Mouse (Mus musculus) embryonic facial prominence, embryonic 12.5 days (tissue): ENCODE measurements around the gene Vmn2r112. TPM values are rescaled to one million over a fixed set of nuclear protein-coding genes. Genes with fewer than 3 reads are reported as not detected.
"Not testable (repeated sequence)": the region's sequence is repeated elsewhere in the genome, so short reads cannot be mapped to it uniquely, and the experiment has no call there.

Experiments
- ATAC-seq: fragments of 200-750 bp; cut with Nextera tagmentation; 2 replicates; pipeline ENCODE4 v1.8.0; 2017; ENCODE audit not compliant: insufficient number of reproducible peaks, insufficient read depth, low FRiP score, low TSS enrichment
- H3K27ac ChIP-seq: fragments of 300-500 bp; sonication (generic); 2 replicates; pipeline ENCODE4 v1.5.1; 2016; ENCODE audit warnings: mild to moderate bottlenecking
- H3K27me3 ChIP-seq: fragments of 300-500 bp; sonication (generic); 2 replicates; pipeline ENCODE4 v1.6.1; 2016; ENCODE audit warnings: mild to moderate bottlenecking, moderate library complexity
- H3K36me3 ChIP-seq: fragments of 300-500 bp; sonication (generic); 2 replicates; pipeline ENCODE4 v1.6.1; 2016; ENCODE audit warnings: mild to moderate bottlenecking
- H3K4me1 ChIP-seq: fragments of 300-500 bp; sonication (generic); 2 replicates; pipeline ENCODE4 v1.6.1; 2016
- H3K4me2 ChIP-seq: fragments of 300-500 bp; sonication (generic); replicated peaks from 2 replicates; pipeline ENCODE4 v1.6.1; 2016; ENCODE audit warnings: mild to moderate bottlenecking, moderate library complexity
- H3K4me3 ChIP-seq: fragments of 300-500 bp; sonication (generic); 2 replicates; pipeline ENCODE4 v1.5.1; 2016; ENCODE audit warnings: mild to moderate bottlenecking
- H3K9ac ChIP-seq: fragments of 300-500 bp; sonication (generic); 2 replicates; pipeline ENCODE4 v1.6.1; 2016; ENCODE audit warnings: mild to moderate bottlenecking, moderate library complexity
- H3K9me3 ChIP-seq: fragments of 300-500 bp; sonication (generic); 2 replicates; pipeline ENCODE4 v1.6.1; 2016; ENCODE audit warnings: mild to moderate bottlenecking, moderate library complexity
- WGBS: fragments of 180-500 bp; shearing (Covaris S2); methylation state at CpG from one replicate; pipeline ENCODE4 v1.1.7; 2016; 5-methylcytosine and 5-hydroxymethylcytosine counted together
- polyA plus RNA-seq: library from polyadenylated mRNA; unstranded; fragments of >200 nt; fragmentation: Nextera tagmentation; extraction: Ambion mirVana; gene quantifications from 2 replicates; pipeline ENCODE4 v1.2.1, GENCODE M21; 2016

The Vmn2r112 gene
- polyA plus RNA-seq, result not detected in 2 replicates

GRCm38 (mm10) chr17:22600651-22601050 lies at the start of gene Vmn2r112:
Vmn2r112 (plus strand) TSS chr17:22600951.
- H3K4me3 ChIP-seq, H3K4me2 ChIP-seq, H3K9ac ChIP-seq, H3K9me3 ChIP-seq, ATAC-seq, H3K4me1 ChIP-seq, H3K36me3 ChIP-seq, H3K27me3 ChIP-seq, H3K27ac ChIP-seq: not testable (repeated sequence)

- H3K27ac ChIP-seq, H3K27me3 ChIP-seq, H3K9ac ChIP-seq, ATAC-seq, H3K4me1 ChIP-seq, H3K4me3 ChIP-seq, H3K4me2 ChIP-seq, H3K9me3 ChIP-seq, H3K36me3 ChIP-seq: not testable (repeated sequence)
- WGBS, result 52% methylated on average over 1 of the region's 1 CpGs
These were observed 27.4 kb upstream of the Vmn2r112 start, which contains the start of gene Vmn2r111 for GRCm38 (mm10) chr17:22573382-22573781. Vmn2r111 (minus strand) TSS chr17:22573482.

GRCm38 (mm10) chr17:22630646-22631045 lies 29.9 kb downstream of the Vmn2r112 start:
- H3K9me3 ChIP-seq, result no peaks in the 10 kb centered on the region
- H3K4me3 ChIP-seq, result no peak overlapping the region
- no peaks in the 10 kb centered on the region for H3K36me3 ChIP-seq
- 71% methylated on average over 1 of the region's 1 CpGs for WGBS
- no peak overlapping the region for H3K4me2 ChIP-seq
- no peaks in the 10 kb centered on the region for H3K27me3 ChIP-seq
- no peak for ATAC-seq
- no peak overlapping the region for H3K27ac ChIP-seq
- H3K9ac ChIP-seq, result no peak overlapping the region
- H3K4me1 ChIP-seq, result no peaks in the 10 kb centered on the region

Other genes starting within 250 kb of the Vmn2r112 start
- 16.3 and 17.1 TPM in 2 replicates for gene Zfp944, start 239.6 kb upstream of the Vmn2r112 start, polyA plus RNA-seq
- gene Zfp758, start 239.5 kb upstream of the Vmn2r112 start, polyA plus RNA-seq, result 9.7 and 10.5 TPM in 2 replicates
- gene Zfp946, start 176.7 kb upstream of the Vmn2r112 start, polyA plus RNA-seq, result 20.5 and 20.6 TPM in 2 replicates
- not detected in 2 replicates for gene Vmn2r111, start 27.5 kb upstream of the Vmn2r112 start, polyA plus RNA-seq